Mouse (Mus musculus) C2C12 (cell line): Measurements from ENCODE around the gene Olfr1356. TPM values are rescaled to one million over a fixed set of nuclear protein-coding genes. Genes with fewer than 3 reads are reported as not detected.
"Not testable (repeated sequence)": the region's sequence is repeated elsewhere in the genome, so short reads cannot be mapped to it uniquely, and the experiment has no call there.

Experiments
- H3K27me3 ChIP-seq: one replicate; pipeline ENCODE4 v1.6.1; 2011; ENCODE audit not compliant: control insufficient read depth, insufficient read depth, insufficient read length
- H3K36me3 ChIP-seq: one replicate; pipeline ENCODE4 v1.6.1; 2011; ENCODE audit not compliant: control insufficient read depth, insufficient read depth
- H3K4me3 ChIP-seq: one replicate; pipeline ENCODE4 v1.5.1; 2011; ENCODE audit warnings: mild to moderate bottlenecking, control low read depth; ENCODE audit not compliant: poor library complexity, insufficient read depth, severe bottlenecking
- H3K79me2 ChIP-seq: one replicate; pipeline ENCODE4 v1.6.1; 2011; ENCODE audit not compliant: control insufficient read depth, insufficient read depth
- H3K79me3 ChIP-seq: one replicate; pipeline ENCODE4 v1.6.1; 2011; ENCODE audit warnings: low read depth, control low read depth
- H3ac ChIP-seq: one replicate; pipeline ENCODE3; 2011; ENCODE audit warnings: low read depth; ENCODE audit not compliant: control insufficient read depth, insufficient read length
- CEBPB ChIP-seq: IDR thresholded peaks from one replicate; pipeline ENCODE4 v1.6.1; 2011; ENCODE audit warnings: low read depth, mild to moderate bottlenecking, control low read depth, moderate library complexity
- CTCF ChIP-seq: IDR thresholded peaks from one replicate; pipeline ENCODE4 v1.5.1; 2011; ENCODE audit not compliant: control insufficient read depth, insufficient read depth, insufficient read length
- FOSL1 ChIP-seq: IDR thresholded peaks from one replicate; pipeline ENCODE4 v1.8.0; 2011; ENCODE audit warnings: mild to moderate bottlenecking, low read length; ENCODE audit not compliant: poor library complexity, insufficient read depth, severe bottlenecking
- MAX ChIP-seq: IDR thresholded peaks from one replicate; pipeline ENCODE4 v1.6.1; 2011; ENCODE audit warnings: mild to moderate bottlenecking, control low read depth
- MYOD1 ChIP-seq: IDR thresholded peaks from one replicate; pipeline ENCODE4 v1.6.1; 2011; ENCODE audit warnings: low read depth; ENCODE audit not compliant: control insufficient read depth, insufficient read length
- MYOG ChIP-seq: IDR thresholded peaks from one replicate; pipeline ENCODE4 v1.6.1; 2011; ENCODE audit not compliant: control insufficient read depth, insufficient read length; ENCODE audit errors: extremely low read depth
- USF1 ChIP-seq: IDR thresholded peaks from one replicate; pipeline ENCODE4 v1.6.1; 2011; ENCODE audit warnings: low read depth, mild to moderate bottlenecking, control low read depth, moderate library complexity
- long read RNA-seq, 2 experiments: library from polyadenylated mRNA; unstranded; transcript quantifications; one replicate each; pipeline ENCODE4 v2.0.0; 2019 to 2020
- polyA plus RNA-seq: library from polyadenylated mRNA; unstranded; fragments of >200 nt; fragmentation: generic; extraction: Trizol; gene quantifications from one replicate; pipeline ENCODE4 v1.2.1, GENCODE M21; 2012; ENCODE audit warnings: missing spikeins

The Olfr1356 gene
- polyA plus RNA-seq: not detected
- long read RNA-seq, experiment 1: 0 reads
- long read RNA-seq, experiment 2: 0 reads

DNA sequence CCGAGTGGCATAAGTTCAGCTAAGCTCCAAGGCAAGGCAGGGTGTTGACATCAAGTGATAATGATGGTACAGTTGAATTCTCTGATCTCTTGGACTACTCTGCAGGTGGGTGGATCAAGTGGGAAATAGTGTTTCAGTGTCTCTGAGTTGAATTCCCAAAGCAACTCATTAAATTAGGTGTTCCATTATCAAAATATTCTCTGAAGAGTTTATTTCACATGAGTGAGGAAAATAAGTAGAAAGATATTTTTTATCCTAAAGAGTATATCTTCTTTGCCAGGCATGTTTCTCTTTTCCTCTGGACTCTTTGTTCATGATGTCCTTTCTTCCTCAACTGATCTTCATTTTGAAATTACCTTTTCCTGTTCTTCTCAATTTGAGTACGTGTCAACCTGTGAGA is at the start of gene Olfr1356:
Gene Olfr1356, minus strand, starts transcription at position 101 of the 400 bp plus-strand sequence.
- no peak within 1 kb of the TSS for H3ac ChIP-seq
- H3K36me3 ChIP-seq: no peaks in the 10 kb centered on the region
- no peaks in the 10 kb centered on the region for H3K79me2 ChIP-seq
- H3K4me3 ChIP-seq: no peak within 1 kb of the TSS
- H3K27me3 ChIP-seq: no peaks in the 10 kb centered on the region
- no peaks in the 10 kb centered on the region for H3K79me3 ChIP-seq
- TF ChIP-seq MAX (no peak), USF1 (no peak), MYOD1 (no peak), CEBPB (no peak), FOSL1 (no peak), MYOG (no peak), CTCF (no peak)

DNA sequence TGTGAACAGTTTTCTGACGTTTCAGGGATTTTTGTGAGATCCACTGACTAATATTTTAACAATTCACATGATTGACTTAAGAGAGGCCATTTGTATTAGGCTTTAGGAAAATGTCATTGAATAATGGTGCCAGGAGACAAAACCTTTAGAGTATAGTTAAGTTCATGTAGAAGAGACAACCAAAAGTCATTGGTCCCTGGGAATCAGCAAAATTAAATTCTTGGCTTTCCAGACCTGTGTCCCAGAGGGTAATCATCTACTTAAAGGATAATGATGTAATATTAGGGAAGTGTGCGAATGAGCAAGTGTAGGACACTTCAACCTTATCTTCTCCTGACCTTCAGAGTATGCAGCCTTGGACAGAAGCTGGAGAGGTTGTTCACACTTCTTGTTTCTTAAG is 23.3 kb upstream of the Olfr1356 start, which contains the start of gene Olfr1355:
Gene Olfr1355, plus strand, starts transcription at position 301 of the 400 bp plus-strand sequence.
- TF ChIP-seq FOSL1 (no peak), MAX (no peak), MYOD1 (no peak), MYOG (no peak), CTCF (no peak), USF1 (no peak), CEBPB (no peak)
- Histone ChIP-seq H3K4me3 (no peak within 1 kb of the TSS), H3K79me2 (no peaks in the 10 kb centered on the region), H3K79me3 (no peaks in the 10 kb centered on the region), H3K36me3 (no peaks in the 10 kb centered on the region), H3K27me3 (no peaks in the 10 kb centered on the region), H3ac (no peak within 1 kb of the TSS)

DNA sequence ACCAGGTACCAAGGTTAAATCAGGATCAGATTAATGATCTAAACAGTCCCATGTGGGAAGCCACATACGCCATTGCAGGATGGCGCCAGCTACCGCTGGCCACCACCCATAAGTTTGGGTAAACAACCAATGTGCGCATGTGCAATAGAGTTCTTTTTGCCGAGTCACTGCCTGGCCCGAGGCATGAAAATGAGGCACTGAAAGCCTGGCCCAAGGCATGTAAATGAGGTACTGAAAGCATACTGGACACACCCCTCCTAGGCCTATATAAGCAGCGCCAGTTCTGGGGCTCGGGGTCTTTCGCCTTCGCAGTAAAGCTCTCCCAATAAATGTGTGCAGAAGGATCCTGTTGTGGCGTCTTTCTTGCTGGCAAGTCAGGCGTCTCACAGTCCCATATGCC is 11.5 kb downstream of the Olfr1356 start:
- not testable (repeated sequence) for H3K36me3 ChIP-seq, H3K27me3 ChIP-seq, H3K79me2 ChIP-seq, H3K4me3 ChIP-seq, H3ac ChIP-seq, H3K79me3 ChIP-seq

DNA sequence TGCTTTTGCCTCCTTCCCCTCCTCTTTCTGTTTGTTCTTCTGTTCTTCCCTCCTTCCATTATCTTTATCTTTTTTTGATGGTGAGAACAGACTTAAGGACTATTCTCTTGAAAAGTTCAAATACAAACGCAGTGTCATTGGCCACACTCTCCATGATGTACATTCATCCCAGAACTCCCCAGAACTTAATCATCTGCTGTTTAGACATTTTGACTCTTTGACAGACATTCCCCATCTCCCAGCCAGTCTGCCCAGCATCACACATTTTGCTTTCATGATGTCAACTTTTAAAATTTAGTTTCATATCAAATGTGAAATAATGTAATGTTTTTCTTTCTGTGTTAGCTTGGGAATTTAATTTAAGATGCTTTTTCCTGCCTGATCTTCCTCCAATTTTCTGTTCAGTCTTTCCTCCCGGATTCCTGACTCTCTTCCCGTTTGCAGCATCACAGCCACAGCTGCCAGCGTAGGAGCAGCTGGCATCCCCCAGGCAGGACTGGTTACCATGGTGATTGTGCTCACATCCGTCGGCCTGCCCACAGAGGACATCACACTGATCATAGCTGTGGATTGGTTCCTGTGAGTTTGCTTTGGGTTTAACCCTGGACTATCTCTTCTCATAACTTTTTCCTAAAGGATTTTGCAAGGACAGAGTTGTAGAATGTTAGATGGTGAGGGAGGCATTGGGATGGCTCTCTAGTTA is 39.5 kb downstream of the Olfr1356 start:
- TF ChIP-seq CEBPB: no peak
- TF ChIP-seq MAX: no peak
- TF ChIP-seq MYOG: no peak
- TF ChIP-seq USF1: no peak
- TF ChIP-seq CTCF: no peak
- no peak for TF ChIP-seq MYOD1
- no peak for TF ChIP-seq FOSL1
- H3K79me2 ChIP-seq: no peaks in the 10 kb centered on the region
- no peaks in the 10 kb centered on the region for H3K36me3 ChIP-seq
- no peaks in the 10 kb centered on the region for H3K79me3 ChIP-seq
- no peaks in the 10 kb centered on the region for H3K27me3 ChIP-seq
- no peak overlapping the region for H3K4me3 ChIP-seq
- no peak overlapping the region for H3ac ChIP-seq

- H3K36me3 ChIP-seq: no peaks in the 10 kb centered on the region
- no peak overlapping the region for H3ac ChIP-seq
- H3K4me3 ChIP-seq: no peak overlapping the region
- TF ChIP-seq MYOG (no peak), USF1 (no peak), FOSL1 (no peak), MYOD1 (no peak), MAX (no peak), CEBPB (no peak), CTCF (no peak)
- H3K79me2 ChIP-seq: no peaks in the 10 kb centered on the region
- no peaks in the 10 kb centered on the region for H3K27me3 ChIP-seq
- H3K79me3 ChIP-seq: no peaks in the 10 kb centered on the region
Measured at GRCm38 (mm10) chr10:78801449-78801848, 50.5 kb downstream of the Olfr1356 start.

Other genes starting within 250 kb of the Olfr1356 start
- not detected for gene Olfr1357, start 234.1 kb downstream of the Olfr1356 start, polyA plus RNA-seq
- gene Casp14, start 133.9 kb downstream of the Olfr1356 start, polyA plus RNA-seq: not detected
- not detected for gene Ccdc105, start 99.1 kb downstream of the Olfr1356 start, polyA plus RNA-seq
- not detected for gene Slc1a6, start 71.7 kb downstream of the Olfr1356 start, polyA plus RNA-seq
- gene Olfr1355, start 23.4 kb upstream of the Olfr1356 start, polyA plus RNA-seq: not detected
- gene Olfr1354, start 61.0 kb upstream of the Olfr1356 start, polyA plus RNA-seq: not detected
- gene Olfr8, start 98.5 kb upstream of the Olfr1356 start, polyA plus RNA-seq: not detected
- not detected for gene Olfr1353, start 111.1 kb upstream of the Olfr1356 start, polyA plus RNA-seq
- not detected for gene Olfr1352, start 128.9 kb upstream of the Olfr1356 start, polyA plus RNA-seq
- not detected for gene Olfr1351, start 160.3 kb upstream of the Olfr1356 start, polyA plus RNA-seq
- gene Olfr57, start 176.6 kb upstream of the Olfr1356 start, polyA plus RNA-seq: not detected
- gene 2610008E11Rik, start 245.4 kb upstream of the Olfr1356 start, polyA plus RNA-seq: 1.7 TPM